Mouse (Mus musculus) midbrain, embryonic 12.5 days (tissue): ENCODE data around the gene Ubtf. TPM values are rescaled to one million over a fixed set of nuclear protein-coding genes. Genes with fewer than 3 reads are reported as not detected.

Experiments used
- ATAC-seq: fragments of 200-750 bp; cut with Nextera tagmentation; 2 replicates; pipeline ENCODE4 v1.8.0; 2017; ENCODE audit warnings: low read depth, moderate TSS enrichment, moderate library complexity; ENCODE audit not compliant: low FRiP score
- H3K27ac ChIP-seq: fragments of 300-500 bp; sonication (generic); replicated peaks from 2 replicates; pipeline ENCODE4 v1.5.1; 2016; ENCODE audit warnings: mild to moderate bottlenecking
- H3K27me3 ChIP-seq: fragments of 300-500 bp; sonication (generic); 2 replicates; pipeline ENCODE4 v1.6.1; 2016; ENCODE audit warnings: mild to moderate bottlenecking
- H3K36me3 ChIP-seq: fragments of 300-500 bp; sonication (generic); 2 replicates; pipeline ENCODE4 v1.6.1; 2016
- H3K4me1 ChIP-seq: fragments of 300-500 bp; sonication (generic); 2 replicates; pipeline ENCODE4 v1.6.1; 2016
- H3K4me2 ChIP-seq: fragments of 300-500 bp; sonication (generic); replicated peaks from 2 replicates; pipeline ENCODE4 v1.6.1; 2016; ENCODE audit warnings: mild to moderate bottlenecking, moderate library complexity
- H3K4me3 ChIP-seq: fragments of 300-500 bp; sonication (generic); 2 replicates; pipeline ENCODE4 v1.5.1; 2016; ENCODE audit warnings: mild to moderate bottlenecking
- H3K9ac ChIP-seq: fragments of 300-500 bp; sonication (generic); replicated peaks from 2 replicates; pipeline ENCODE4 v1.6.1; 2016; ENCODE audit warnings: mild to moderate bottlenecking, moderate library complexity
- H3K9me3 ChIP-seq: fragments of 300-500 bp; sonication (generic); 2 replicates; pipeline ENCODE4 v1.6.1; 2016; ENCODE audit warnings: mild to moderate bottlenecking
- WGBS: fragments of 180-500 bp; shearing (Covaris S2); methylation state at CpG from one replicate; pipeline ENCODE4 v1.1.7; 2016; 5-methylcytosine and 5-hydroxymethylcytosine counted together
- polyA plus RNA-seq: library from polyadenylated mRNA; unstranded; fragments of >200 nt; fragmentation: Nextera tagmentation; extraction: Ambion mirVana; gene quantifications from 2 replicates; pipeline ENCODE4 v1.2.1, GENCODE M21; 2016

Gene Ubtf
- polyA plus RNA-seq, 1 experiment from 2014 or later: 102 TPM

- Histone ChIP-seq H3K9ac (no peak overlapping the region), H3K4me2 (no peak overlapping the region), H3K4me3 (no peak overlapping the region), H3K27ac (no peak overlapping the region), H3K9me3 (no peaks in the 10 kb centered on the region), H3K4me1 (peaks cover 3% of the 10 kb centered on the region; the same call in 1 of the 2 replicates), H3K36me3 (no peaks in the 10 kb centered on the region), H3K27me3 (no peaks in the 10 kb centered on the region)
- ATAC-seq: no peak
- 55% methylated on average over 12 of the region's 12 CpGs for WGBS
Measured at GRCm38 (mm10) chr11:102342742-102343141, 23.2 kb upstream of the Ubtf start.

GRCm38 (mm10) chr11:102341101-102341500 lies 21.6 kb upstream of the Ubtf start:
- ATAC-seq: no peak
- Histone ChIP-seq H3K4me3 (no peak overlapping the region), H3K27ac (no peak overlapping the region), H3K4me2 (no peak overlapping the region), H3K4me1 (no peaks in the 10 kb centered on the region; the same call in 1 of the 2 replicates), H3K9me3 (no peaks in the 10 kb centered on the region), H3K27me3 (no peaks in the 10 kb centered on the region), H3K9ac (no peak overlapping the region), H3K36me3 (no peaks in the 10 kb centered on the region)
- WGBS: 93% methylated on average over 4 of the region's 4 CpGs

DNA sequence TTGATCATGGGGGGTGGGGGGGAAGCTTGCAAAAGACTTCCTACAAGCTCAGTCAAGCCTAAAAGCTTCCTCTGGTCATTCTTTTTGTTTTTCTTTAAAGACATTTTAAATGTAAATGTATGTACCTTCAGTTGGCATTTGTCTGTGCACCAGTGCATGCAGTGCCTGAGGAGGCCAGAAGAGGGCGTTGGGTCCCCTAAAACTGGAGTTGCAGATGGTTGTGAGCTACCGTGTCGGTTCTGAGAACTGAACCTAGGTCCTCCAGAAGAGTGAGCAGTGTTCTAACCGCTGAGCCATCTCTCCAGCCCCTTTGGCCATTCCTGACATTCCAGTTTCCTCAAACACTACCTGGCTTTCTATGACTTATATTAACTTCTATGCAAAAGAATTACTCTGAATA lies 20.1 kb upstream of the Ubtf start:
- Histone ChIP-seq H3K4me1 (peaks cover 6% of the 10 kb centered on the region), H3K4me2 (no peak overlapping the region), H3K36me3 (no peaks in the 10 kb centered on the region), H3K4me3 (no peak overlapping the region), H3K27ac (no peak overlapping the region), H3K9ac (no peak overlapping the region), H3K9me3 (no peaks in the 10 kb centered on the region), H3K27me3 (no peaks in the 10 kb centered on the region)
- no peak for ATAC-seq
- WGBS: 60% methylated on average over 4 of the region's 4 CpGs

- no peaks in the 10 kb centered on the region for H3K9me3 ChIP-seq
- peaks cover 6% of the 10 kb centered on the region for H3K4me1 ChIP-seq
- H3K9ac ChIP-seq: no peak overlapping the region
- no peaks in the 10 kb centered on the region for H3K36me3 ChIP-seq
- WGBS: 86% methylated on average over 11 of the region's 11 CpGs
- H3K27me3 ChIP-seq: no peaks in the 10 kb centered on the region
- H3K27ac ChIP-seq: no peak overlapping the region
- H3K4me2 ChIP-seq: no peak overlapping the region
- H3K4me3 ChIP-seq: no peak overlapping the region
- no peak for ATAC-seq
Measured at GRCm38 (mm10) chr11:102339195-102339594, 19.7 kb upstream of the Ubtf start.

DNA sequence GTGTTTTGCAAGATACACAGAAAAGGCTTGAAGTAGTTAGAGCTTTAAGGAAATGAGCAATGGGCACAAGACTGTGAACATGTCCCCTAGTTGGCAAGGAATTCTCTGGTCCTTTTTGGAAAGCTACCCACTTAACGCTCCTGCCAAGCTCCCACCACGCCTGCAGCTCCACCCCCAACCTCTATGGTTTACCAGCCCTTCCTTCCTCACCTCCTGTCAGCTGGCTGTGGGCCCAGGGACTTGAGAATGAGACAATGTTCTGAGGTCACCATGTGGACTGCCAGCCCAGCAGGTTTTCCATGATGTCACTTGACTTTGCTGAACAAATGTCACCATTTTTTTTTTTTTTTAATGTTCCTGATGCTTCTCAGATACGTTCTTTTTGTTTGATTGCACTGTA lies 19.0 kb upstream of the Ubtf start:
- no peak for ATAC-seq
- 65% methylated on average over 3 of the region's 3 CpGs for WGBS
- no peak overlapping the region for H3K4me3 ChIP-seq
- peaks cover 6% of the 10 kb centered on the region for H3K4me1 ChIP-seq
- no peaks in the 10 kb centered on the region for H3K27me3 ChIP-seq
- no peaks in the 10 kb centered on the region for H3K36me3 ChIP-seq
- H3K4me2 ChIP-seq: no peak overlapping the region
- H3K9me3 ChIP-seq: no peaks in the 10 kb centered on the region
- no peak overlapping the region for H3K27ac ChIP-seq
- H3K9ac ChIP-seq: no peak overlapping the region

DNA sequence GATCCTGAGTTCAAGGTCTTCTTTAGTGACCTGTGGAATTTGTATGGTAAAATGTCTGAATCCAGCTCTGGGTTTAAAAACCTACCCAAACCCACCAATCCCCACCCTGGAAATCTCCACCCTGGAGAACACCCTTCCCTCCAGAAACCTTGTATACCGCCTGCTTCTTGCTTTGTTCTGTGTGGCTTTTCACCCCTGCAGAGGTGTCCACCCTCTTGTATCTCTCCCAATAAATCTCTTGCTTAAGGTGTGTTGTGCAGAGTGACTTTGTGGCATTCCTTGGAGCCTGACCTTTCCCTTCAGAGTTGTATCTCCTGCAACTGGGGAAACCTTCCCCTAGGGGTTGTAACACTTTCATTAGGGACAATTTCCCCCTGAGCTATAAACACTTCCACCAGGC lies 18.4 kb upstream of the Ubtf start:
- H3K9ac ChIP-seq: no peak overlapping the region
- no peak overlapping the region for H3K4me3 ChIP-seq
- WGBS: 81% methylated on average over 1 of the region's 1 CpGs
- H3K9me3 ChIP-seq: no peaks in the 10 kb centered on the region
- H3K27ac ChIP-seq: no peak overlapping the region
- no peak overlapping the region for H3K4me2 ChIP-seq
- no peak for ATAC-seq
- peaks cover 6% of the 10 kb centered on the region for H3K4me1 ChIP-seq
- no peaks in the 10 kb centered on the region for H3K36me3 ChIP-seq
- no peaks in the 10 kb centered on the region for H3K27me3 ChIP-seq

GRCm38 (mm10) chr11:102336191-102336590 lies 16.6 kb upstream of the Ubtf start:
- no peaks in the 10 kb centered on the region for H3K9me3 ChIP-seq
- no peaks in the 10 kb centered on the region for H3K36me3 ChIP-seq
- no peak overlapping the region for H3K4me3 ChIP-seq
- peaks cover 6% of the 10 kb centered on the region; the same call in 1 of the 2 replicates for H3K4me1 ChIP-seq
- H3K27ac ChIP-seq: no peak overlapping the region
- no peaks in the 10 kb centered on the region for H3K27me3 ChIP-seq
- no peak overlapping the region for H3K9ac ChIP-seq
- 75% methylated on average over 1 of the region's 1 CpGs for WGBS
- no peak overlapping the region for H3K4me2 ChIP-seq
- no peak for ATAC-seq

- no peaks in the 10 kb centered on the region for H3K9me3 ChIP-seq
- H3K27ac ChIP-seq: no peak overlapping the region
- ATAC-seq: no peak
- H3K4me2 ChIP-seq: no peak overlapping the region
- H3K27me3 ChIP-seq: no peaks in the 10 kb centered on the region
- no peaks in the 10 kb centered on the region for H3K36me3 ChIP-seq
- peaks cover 6% of the 10 kb centered on the region; the same call in 1 of the 2 replicates for H3K4me1 ChIP-seq
- 45% methylated on average over 9 of the region's 9 CpGs for WGBS
- no peak overlapping the region for H3K4me3 ChIP-seq
- H3K9ac ChIP-seq: no peak overlapping the region
Measured at GRCm38 (mm10) chr11:102334973-102335700, 15.6 kb upstream of the Ubtf start.

- no peak overlapping the region for H3K27ac ChIP-seq
- no peak overlapping the region for H3K4me3 ChIP-seq
- no peak overlapping the region for H3K4me2 ChIP-seq
- no peak for ATAC-seq
- no peaks in the 10 kb centered on the region for H3K9me3 ChIP-seq
- 66% methylated on average over 4 of the region's 4 CpGs for WGBS
- peaks cover 6% of the 10 kb centered on the region; the same call in 1 of the 2 replicates for H3K4me1 ChIP-seq
- H3K27me3 ChIP-seq: no peaks in the 10 kb centered on the region
- no peak overlapping the region for H3K9ac ChIP-seq
- no peaks in the 10 kb centered on the region for H3K36me3 ChIP-seq
Measured at GRCm38 (mm10) chr11:102334010-102334409, 14.5 kb upstream of the Ubtf start.

DNA sequence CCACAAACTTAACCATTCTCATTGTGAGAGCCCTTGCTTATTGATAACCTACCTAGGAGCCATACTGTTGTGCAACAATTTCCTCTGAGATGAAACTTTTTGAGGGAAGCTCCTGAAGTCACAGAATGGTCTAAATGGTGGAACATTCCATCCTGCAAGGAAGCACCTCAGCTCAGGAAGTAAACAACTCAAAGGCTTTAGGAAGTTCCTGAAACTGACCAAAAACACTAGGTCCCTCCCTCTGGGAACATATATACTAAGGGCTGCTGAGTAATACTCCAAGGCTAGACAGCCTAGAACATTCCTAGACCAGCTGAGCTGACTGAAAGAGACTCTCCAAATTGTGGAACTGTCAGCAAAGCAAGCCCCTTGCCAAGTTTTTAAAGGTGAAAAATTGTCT lies 13.5 kb upstream of the Ubtf start:
- Histone ChIP-seq H3K4me1 (peaks cover 6% of the 10 kb centered on the region; the same call in 1 of the 2 replicates), H3K36me3 (no peaks in the 10 kb centered on the region), H3K4me3 (no peak overlapping the region), H3K27me3 (no peaks in the 10 kb centered on the region), H3K9me3 (no peaks in the 10 kb centered on the region), H3K9ac (no peak overlapping the region), H3K27ac (no peak overlapping the region), H3K4me2 (no peak overlapping the region)
- ATAC-seq: no peak

- H3K27ac ChIP-seq: no peak overlapping the region
- no peaks in the 10 kb centered on the region for H3K9me3 ChIP-seq
- peaks cover 6% of the 10 kb centered on the region; the same call in 1 of the 2 replicates for H3K4me1 ChIP-seq
- WGBS: 71% methylated on average over 3 of the region's 4 CpGs
- no peaks in the 10 kb centered on the region for H3K27me3 ChIP-seq
- no peak overlapping the region for H3K4me3 ChIP-seq
- no peak for ATAC-seq
- no peak overlapping the region for H3K9ac ChIP-seq
- H3K36me3 ChIP-seq: no peaks in the 10 kb centered on the region
- no peak overlapping the region for H3K4me2 ChIP-seq
Measured at GRCm38 (mm10) chr11:102331806-102332205, 12.3 kb upstream of the Ubtf start.

DNA sequence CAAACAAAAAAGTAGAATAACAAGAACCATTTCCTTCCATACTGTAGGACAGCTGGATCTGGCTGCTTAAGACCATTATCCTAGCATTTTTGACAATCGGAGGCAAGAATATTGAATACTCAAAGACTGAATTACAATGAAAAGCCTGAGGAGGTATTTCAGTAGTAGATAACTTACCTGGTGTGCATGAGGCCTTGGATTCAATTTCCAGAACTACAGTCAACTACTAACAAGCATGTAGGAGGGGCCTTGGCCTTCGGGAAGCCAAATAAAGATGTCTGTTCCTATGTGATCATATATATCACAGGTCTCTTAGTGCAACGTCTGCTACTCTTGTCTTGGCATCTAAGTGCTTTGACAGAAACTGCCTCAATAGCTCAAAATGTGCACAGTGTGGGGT lies 10.5 kb upstream of the Ubtf start:
- H3K4me3 ChIP-seq: no peak overlapping the region
- 79% methylated on average over 3 of the region's 3 CpGs for WGBS
- no peaks in the 10 kb centered on the region for H3K27me3 ChIP-seq
- no peak for ATAC-seq
- H3K36me3 ChIP-seq: no peaks in the 10 kb centered on the region
- H3K9ac ChIP-seq: no peak overlapping the region
- H3K9me3 ChIP-seq: no peaks in the 10 kb centered on the region
- H3K4me2 ChIP-seq: no peak overlapping the region
- H3K4me1 ChIP-seq: peaks cover 2% of the 10 kb centered on the region; the same call in 1 of the 2 replicates
- H3K27ac ChIP-seq: no peak overlapping the region

GRCm38 (mm10) chr11:102329518-102329917 lies 10.0 kb upstream of the Ubtf start:
- H3K27me3 ChIP-seq: no peaks in the 10 kb centered on the region
- H3K4me3 ChIP-seq: no peak overlapping the region
- no peak for ATAC-seq
- no peak overlapping the region for H3K4me2 ChIP-seq
- no peaks in the 10 kb centered on the region for H3K9me3 ChIP-seq
- no peaks in the 10 kb centered on the region for H3K4me1 ChIP-seq
- no peak overlapping the region for H3K9ac ChIP-seq
- no peaks in the 10 kb centered on the region for H3K36me3 ChIP-seq
- H3K27ac ChIP-seq: no peak overlapping the region
